Mouse (Mus musculus) right cerebral cortex, postnatal 14 days (tissue): ENCODE results near the gene 5330417C22Rik.

Source experiments
- DNase-seq: peaks from one replicate; pipeline ENCODE4 v3.0.0; 2022

Gene 5330417C22Rik

DNA sequence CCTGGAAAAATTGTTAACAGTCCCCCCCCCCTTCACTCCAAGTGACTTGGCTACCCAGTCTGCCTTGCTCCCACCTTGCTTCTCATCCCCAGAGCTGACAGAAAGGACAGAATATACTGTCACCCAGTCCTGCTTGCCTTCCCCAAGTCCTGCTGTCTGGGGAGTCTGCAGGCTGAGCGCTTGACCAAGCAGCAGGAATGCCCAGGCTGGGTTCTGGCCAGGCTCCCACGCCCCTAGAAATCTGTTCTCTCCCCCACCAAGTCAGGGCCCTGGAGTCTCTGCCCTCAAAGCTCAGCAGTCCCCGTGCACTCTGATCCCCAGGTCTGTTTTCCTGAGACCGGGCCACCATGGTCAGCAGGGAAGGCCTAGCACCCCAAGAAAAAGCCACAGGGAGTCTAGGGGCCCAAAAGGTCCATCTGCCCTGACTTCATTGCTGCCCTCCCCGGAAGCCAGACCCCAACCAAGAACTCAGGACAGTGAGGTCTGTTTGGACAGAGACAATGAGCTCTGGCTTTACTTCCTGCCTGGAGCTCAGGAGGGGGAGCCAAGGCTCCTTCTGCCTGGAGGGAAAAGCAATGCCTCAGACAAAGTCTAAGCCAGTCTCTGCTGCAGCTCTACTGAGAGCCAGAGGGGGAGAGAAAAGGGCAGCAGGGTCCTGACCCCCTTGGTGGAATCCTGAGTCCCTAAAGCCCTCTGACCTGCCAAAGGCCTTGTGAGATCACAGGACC is 125.1 kb downstream of the 5330417C22Rik start:
- DNase-seq, result no peak

- no peak for DNase-seq
Measured at GRCm38 (mm10) chr3:108410359-108410714, 126.0 kb downstream of the 5330417C22Rik start.

DNA sequence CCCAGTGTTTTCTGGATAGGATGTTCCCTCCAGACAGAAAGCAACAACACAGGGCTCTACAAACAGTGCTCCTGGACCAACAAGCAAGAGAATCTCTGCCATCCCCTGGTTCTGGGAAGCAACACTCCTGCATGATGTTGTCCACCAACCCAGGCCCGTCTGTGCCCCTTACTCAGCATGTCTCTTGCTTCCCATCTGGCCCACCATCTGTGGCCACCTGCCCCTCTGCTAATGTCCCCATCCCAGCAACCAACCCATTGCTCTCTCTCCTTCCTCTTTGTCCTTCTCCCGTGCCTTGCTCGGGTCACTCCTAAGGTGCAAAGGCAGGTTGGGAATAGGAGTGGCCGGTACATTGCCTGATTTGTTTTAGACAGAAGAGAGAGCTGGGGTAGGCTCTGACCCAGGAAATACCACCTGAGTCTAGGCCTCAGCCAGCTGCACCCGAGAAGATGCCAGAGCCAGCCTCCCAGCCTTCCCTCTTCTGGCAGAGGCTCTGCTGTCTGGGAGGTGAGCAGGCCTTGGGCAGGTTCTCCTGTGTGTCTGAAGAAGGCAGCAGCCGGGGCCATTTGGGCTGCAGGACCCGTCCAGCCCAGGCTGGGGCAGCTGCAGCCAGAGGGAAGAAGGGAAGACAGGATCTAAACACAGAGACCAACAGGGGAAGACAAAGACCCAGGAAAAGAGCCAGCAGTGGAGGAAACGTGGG is 126.5 kb downstream of the 5330417C22Rik start:
- DNase-seq, result no peak

DNA sequence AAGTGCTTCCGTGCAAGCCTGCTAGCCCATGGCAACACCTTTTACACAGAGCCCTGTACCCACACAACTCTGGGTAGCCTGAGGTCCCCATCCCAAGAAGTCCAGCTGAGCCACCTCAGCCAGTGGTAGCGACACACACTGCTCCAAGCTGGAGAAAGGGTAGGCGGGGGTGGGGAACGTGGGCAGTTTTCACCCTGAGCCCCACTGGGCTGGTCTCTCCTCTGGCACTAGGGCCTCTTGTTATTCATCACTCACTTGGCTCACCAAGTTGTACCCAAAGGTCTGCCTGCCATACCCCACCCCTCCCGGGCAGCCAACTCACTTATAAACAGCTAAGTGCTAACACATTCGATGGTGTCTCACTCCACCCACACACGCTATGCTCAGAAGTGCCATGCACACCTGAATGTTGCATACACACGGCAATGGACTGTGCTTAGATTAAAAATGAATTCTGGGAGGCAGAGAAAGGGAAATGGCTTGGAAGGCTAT is 127.8 kb downstream of the 5330417C22Rik start:
- DNase-seq, result no peak

DNA sequence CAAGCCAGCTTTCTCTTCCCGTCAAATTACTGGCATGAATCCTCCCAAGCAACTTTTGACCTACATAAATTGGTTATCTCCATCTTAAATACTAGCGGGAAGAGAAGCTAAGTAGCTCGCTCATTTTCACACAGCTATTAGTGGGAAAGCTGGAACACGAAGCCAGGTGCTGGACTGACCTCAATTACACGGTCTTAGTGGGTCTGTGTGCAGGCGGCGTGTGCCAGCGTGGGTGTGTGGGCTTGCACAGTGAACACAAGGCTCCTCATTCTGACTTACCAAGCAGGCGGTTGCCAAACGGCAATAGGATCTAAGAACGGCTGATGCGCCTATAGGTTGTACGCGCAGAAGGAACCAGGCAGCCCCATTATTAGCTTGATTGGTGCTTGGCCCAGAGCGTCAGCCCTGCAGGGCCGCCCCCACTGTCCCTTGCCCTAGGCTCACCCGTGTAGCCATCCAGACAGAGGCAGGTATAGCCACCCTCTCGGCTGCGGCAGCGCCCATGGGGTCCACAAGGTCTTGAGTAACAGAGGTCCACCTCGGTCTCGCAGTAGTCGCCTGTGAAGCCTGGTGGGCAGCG is 129.9 kb downstream of the 5330417C22Rik start:
- DNase-seq, result no peak
